Mouse (Mus musculus) layer of hippocampus, postnatal 36 days (tissue): ENCODE results near the gene Ppp4r4. TPM values are rescaled to one million over a fixed set of nuclear protein-coding genes. Genes with fewer than 3 reads are reported as not detected.
A peak's percentile ranks its signal among the peaks of the same experiment; 100 is the strongest.
"Not testable (repeated sequence)": the region's sequence is repeated elsewhere in the genome, so short reads cannot be mapped to it uniquely, and the experiment has no call there.

ENCODE experiments used
- DNase-seq, 2 experiments: peaks; one replicate each; pipeline ENCODE4 v3.0.0; 2022
- total RNA-seq, 2 experiments: library from RNA; stranded (reverse); gene quantifications; 2 replicates each; pipeline ENCODE4 v1.2.3; 2021

Ppp4r4 gene
- total RNA-seq, result 10 to 100 TPM; 49.2 to 49.3 TPM

DNA sequence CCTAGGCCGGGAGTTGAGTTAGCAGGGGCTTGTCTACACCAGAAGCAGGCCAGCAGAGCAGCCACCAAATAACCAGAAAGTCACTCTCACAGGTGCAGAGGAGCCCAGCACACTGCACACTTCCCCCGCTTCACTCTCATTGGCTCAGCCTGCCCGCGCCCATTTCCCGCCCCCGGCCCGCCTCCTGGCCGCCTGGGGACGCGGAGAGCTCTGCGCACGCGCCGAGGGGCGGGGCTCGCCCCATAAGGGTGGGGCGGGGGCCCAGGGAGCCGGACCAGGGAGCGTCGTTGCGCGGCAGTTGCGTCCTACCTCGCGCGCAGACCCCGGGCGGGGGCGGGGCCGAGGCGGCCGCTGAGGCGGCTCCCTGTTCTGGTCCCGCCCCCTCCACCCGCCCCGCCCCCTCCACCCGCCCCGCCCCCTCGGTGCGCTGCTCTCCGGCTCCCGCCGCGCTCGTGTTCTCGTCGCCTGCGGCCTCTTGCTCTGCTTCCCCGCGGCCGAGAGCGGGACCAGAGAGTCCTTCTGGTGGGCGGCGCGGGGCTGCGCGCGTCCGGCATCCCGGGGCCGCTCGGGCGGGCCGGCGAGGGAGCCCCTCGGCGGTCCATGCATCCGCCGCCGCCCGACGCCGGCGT, at the start of gene Ppp4r4:
Gene Ppp4r4 (plus strand): TSS at position 264 of the 629 bp plus-strand sequence.
- peak; percentile 96 for DNase-seq

DNA sequence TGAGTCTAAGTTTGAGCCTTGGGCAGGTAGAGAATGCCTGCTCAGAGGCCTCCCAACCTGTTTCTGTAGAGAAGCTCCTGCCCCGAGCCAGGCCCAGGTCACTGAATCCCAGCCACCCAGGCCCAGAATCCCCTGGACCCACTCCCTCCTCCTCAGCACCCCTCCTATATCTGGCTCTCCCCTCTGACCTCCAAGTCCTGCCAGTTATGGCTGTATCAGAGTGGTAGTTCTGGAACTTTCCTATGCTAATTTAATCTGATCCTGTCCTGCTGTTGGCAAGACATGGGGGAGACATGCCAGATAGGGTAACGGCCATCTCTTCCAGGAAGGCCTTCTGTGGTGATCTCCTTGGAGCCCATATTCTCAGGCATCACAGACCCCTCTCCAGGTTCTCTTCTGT, 49.3 kb upstream of the Ppp4r4 start:
- DNase-seq, result no peak

DNA sequence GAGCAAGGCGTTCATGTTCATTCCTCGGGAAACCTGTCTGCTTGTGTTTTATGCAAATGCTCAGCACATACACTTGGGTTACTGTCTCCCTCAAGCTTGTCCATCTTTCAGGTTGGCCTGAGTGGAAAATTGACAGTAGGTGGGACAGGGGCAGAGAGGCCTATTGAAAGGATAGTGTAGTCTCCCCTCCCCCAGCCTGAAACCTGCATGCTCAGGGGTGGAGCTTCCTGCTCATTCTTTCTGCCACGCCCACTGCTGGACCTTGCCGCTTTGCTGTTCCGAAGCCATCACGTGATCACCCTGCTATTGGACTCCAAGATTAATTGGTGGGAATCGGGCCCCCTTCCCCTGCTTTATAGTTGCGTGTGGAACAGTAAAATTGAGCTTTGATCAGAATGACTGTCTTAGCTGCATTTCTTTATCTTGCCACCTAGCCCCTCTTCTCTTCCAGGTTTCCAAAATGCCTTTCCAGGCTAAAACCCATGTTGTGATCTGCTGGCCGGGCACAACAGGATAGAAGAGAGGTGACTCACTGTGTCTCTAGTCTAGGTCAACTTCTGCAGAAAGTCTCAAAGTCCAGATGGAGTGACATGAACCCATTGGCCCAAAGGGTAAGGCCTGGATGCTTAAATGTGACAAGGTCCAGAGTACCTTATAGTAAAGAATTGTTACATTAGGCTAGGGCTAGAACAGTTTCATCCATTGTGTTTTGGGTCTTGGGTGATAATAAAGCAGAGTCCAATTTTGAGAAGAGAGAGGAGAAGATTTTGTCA, 47.7 kb upstream of the Ppp4r4 start:
- not testable (repeated sequence) for DNase-seq

DNA sequence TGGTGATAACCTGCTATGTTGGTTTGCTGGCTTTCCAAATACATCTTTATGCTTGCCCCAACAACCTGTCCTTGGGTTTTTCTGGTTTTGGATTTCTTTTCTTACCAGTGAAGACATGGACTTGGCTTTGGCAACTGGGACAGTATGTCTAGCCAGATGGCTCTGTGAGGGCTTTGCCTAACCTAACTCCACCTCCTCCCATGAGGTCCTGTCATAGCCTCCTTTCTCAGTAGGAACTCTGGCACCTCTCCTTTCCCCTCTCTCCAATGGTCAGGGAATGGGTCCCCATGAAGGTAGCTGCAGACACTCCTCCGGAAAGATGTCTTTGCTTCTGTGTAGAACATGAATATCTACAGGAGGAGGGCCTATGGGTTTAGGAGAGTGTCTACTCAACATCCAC, 45.4 kb upstream of the Ppp4r4 start:
- no peak for DNase-seq

DNA sequence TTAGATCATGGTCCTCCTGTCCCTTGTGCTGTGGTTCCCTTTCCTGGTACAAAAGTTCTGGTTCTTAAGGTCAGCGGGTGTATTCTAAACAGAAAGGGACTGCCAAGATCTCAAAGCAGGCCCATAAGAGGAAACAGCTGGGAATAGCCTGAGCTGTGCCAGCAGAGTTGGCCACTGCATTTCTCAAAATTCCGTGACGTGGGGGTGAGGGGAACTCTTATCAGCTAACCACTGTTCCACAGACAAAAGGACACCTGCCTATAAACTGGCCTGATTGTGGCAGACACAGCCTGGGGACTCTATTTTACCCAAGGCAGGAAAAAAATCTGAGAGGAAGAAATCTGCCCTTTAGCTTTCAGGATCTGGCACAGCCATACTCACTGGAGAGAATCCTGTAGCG, 44.8 kb upstream of the Ppp4r4 start:
- no peak for DNase-seq

DNA sequence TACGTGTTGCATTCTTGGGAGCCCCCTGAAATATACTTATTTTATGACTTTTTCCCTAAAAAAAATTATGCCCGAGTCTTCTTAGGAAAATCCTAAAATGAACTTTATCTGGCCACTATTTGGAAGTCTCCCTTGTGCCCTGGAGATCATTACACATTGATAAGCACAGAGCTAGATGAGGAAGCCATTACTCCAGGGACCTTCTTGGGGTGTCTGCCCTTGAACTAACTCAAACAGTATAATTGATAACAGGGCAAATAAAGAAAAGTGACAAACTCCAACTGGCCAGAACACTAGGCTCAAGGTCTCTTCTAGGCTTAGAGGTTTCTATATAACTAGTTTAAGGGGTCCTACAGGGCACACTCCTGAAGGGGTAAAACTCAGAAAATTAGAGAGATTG, 44.3 kb upstream of the Ppp4r4 start:
- no peak for DNase-seq

DNA sequence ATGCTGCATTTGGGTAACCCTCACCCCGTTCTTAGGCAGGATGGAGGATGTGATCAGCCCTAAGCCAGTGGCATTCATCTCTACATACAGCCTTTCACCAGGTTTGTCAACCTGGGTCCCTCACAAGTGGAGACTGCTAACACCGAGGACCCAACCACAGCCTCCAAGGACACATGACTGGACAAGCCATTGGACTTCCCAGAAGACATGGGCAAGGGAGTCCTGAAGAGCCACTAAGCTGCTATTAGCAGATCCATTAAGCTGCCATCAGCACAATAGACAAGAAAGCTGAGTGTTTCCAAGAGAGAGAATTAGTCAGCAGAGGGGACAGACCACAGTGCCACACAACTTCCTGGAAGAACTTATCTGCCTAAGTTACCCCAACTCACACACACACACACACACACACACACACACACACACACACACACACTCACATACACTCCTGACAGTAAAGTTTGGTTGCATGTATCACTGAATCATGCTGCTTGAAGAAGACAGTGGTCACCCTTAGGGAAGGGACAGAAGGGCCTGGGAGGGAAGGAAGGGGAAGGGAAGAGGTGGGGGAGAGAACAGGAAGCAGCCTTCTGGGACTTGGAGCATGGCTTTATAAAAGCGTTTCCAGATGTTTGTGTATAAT, 40.9 kb upstream of the Ppp4r4 start:
- no peak for DNase-seq

DNA sequence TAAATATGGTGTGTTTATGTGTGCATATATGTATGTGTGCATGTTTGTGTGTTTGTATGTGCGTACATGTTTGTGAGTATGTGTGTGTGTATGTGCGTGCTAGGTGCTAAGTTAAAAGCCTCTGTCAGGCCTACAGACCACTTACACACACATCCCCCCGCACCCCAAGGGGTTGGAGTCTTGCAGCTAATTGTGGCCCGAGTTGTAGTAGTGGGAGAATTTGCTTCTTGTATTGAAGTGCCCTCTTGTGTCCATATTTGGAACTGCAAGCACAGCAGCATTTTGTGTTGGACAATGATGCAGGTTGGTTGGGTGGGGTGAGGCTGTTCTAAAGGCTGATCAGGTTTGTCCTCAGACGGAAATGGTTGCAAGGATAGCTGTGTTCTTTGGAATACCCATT, 39.3 kb upstream of the Ppp4r4 start:
- peak; percentile 41 to 57 for DNase-seq

DNA sequence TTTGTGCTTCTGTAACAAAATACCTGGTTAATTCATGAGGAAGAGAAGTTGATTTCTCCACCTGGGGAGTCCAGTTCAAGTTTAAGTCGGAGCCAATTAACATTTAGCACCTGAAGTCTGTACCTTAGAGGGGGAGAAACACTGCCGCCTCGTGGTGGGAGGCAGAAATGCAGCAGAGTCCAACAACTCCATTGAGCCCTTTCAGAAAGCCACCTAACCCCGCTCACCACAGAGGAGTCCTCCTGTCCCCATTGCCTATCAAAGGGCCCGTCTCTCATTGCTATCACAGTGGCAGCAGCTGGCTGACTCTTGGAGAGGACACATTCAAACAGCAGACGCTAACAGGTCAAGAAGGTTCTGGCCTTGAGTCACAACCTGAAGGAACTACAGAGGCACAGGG, 37.6 kb upstream of the Ppp4r4 start:
- no peak for DNase-seq

DNA sequence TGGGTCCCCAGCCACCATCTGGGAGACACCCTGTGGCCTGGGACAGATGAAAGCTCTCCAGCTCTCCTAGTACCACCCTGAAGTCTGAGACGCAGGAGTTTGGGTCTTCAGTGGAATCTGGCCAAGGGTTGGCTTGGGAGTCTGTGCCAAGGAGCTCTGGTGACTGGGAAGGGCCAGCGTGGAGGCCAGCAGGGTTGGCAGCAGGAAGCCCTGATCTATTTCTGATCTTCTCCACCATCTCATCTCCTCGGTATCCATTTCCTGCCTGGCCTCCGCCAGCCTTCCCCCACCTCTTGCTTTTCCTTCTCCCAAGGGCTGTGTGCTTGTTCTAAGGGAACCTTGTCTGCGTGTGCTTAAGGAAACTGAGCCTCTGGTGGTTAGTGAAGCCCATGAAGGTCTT, 33.3 kb upstream of the Ppp4r4 start:
- no peak for DNase-seq

DNA sequence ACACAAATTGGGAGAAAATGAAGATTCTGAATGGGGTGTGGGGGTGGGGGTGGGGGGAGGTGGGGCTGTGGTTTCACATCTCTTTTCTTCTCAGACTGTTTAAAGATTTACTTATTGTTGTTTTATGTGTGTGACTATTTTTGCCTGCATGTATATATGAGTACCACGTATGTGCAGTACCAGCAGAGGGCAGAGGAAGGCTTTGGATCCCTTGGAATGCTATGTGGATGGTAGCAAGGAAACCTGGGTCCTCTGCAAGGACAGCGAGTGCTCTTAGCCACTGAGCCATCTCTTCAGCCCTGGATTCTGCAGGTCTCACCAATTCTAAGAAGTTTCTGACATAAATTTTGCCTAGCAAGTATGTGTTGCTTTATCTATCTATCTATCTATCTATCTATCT, 32.8 kb upstream of the Ppp4r4 start:
- DNase-seq, result no peak

DNA sequence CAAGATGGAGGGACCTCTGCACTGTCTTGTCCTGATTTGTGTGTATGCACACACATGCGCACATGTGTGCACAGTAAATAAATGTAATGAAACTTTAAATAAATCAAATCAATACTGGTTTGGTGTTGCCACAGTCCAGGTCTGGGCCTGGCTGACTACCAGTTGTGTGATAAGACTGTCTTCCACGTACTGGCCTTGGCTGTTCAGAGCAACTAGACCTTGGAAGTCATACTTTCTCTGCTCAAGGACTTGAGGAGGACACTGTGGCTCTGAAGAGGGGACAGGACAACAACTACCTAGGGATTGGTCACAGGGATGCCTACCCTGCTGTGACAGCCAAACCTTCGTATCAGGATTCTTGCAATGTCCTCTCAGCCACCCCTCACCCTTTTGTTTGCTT, 28.8 kb upstream of the Ppp4r4 start:
- DNase-seq, result no peak

DNA sequence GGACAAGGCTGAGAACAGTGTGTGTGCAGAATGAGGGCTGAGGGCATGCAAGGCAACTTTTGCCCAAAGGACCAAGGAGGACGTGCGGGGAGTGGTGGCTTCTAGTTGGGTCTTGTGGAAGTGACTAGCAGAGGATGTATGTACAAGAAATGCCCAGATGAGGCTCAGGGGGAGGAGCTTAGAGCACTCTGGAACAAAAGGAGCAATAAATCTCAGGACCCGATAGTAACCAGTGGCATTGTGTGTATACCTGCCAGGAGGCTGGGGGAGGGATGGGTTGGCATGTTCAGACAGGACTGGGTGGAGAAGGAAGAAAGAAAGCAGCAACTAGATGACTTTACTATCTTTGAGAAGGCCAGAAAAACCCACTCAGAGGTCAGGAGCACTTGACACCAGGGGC, 27.7 kb upstream of the Ppp4r4 start:
- DNase-seq, result no peak

DNA sequence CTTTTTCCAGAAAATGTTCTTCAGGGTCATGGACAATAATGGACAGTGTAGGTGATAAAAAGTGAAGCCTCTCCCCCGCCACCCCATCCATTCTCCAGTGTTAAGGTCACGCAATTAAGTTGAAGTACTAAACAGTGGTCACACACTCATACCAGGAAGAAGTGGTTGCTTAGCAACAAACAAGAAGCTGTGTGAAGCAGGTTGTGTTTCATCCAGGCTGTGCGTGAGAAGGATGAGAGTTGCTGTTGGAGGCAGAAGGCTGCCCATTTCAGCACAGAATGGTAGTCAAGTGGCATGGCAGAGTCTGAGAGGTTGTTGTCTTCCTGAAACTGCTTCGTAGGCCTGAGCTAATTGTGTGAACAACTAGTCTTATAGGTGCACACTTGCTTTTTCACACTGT, 23.7 kb upstream of the Ppp4r4 start:
- DNase-seq, result no peak

DNA sequence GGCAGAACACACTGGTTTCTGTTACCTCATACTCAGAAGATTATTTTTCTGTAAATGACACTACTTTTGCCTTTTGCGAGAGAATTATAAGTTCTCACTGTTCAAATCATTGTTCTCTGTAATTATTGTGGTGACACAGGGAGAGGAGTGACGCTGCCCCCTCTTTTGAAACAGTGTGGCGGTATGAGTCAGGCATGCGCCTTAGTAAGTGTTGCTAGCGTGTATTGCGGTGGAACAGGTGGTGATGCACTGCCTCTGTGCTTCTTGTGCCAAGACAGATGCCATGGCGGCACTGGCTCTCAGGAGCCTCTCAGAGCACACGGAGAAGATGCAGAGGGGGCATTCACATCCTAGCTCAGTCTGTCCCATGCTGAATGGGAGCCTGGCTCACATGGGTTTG, 22.2 kb upstream of the Ppp4r4 start:
- DNase-seq, result peak; percentile 70 to 71

DNA sequence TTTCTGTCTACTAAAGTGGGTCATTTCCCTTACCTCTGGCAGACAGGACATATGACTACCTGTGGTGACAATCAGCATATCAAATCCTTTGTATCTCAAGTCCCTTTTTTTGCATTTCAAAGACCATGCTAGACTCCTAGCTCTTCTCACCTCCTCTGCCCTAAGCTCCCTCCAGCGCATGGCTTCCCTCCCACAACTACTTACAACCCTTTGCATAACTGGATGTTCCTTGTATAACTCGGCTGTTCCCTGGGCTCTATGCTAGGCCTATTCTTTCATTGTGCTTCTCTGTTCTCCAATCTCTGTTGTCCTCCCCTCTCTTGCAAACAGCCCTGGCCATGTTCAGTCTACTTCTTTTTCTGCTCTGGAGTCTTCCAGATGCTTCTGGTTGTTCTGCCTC, 20.5 kb upstream of the Ppp4r4 start:
- no peak for DNase-seq

DNA sequence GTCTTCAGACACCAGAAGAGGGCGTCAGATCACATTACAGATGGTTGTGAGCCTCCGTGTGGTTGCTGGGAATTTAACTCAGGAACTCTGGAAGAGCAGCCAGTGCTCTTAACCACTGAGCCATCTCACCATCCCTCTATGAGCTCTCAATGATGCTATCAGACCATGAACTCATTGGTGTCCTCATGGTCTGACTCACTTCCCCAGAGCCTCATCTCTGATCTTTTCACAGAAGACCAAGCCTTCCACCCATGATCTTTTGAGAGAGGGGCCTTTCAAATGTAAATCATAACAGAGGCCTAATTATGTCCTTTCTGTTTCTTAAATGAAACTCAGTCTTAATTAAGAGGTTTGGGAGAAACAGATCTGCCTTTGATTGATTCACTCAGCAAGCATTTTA, 19.0 kb upstream of the Ppp4r4 start:
- no peak for DNase-seq

DNA sequence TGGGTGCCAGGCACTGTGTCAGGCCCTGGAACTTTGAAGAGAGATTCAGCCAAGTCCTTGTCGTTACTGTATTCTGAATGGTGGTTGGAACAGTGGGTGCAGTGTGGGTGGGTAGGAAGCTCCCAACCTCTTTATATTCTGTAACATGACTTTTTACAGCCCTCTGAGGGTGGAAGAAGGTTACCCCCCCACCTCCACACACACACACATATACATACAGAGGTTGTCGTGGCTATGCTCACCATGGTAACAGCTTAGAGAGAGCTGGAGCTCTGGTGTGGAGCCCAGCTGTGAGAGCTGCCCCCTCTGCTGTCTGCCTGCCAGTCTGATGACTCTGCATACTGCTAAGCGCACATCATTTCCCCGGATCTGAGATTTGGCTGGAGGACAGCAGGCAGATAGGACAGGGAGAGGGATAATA, 18.6 kb upstream of the Ppp4r4 start:
- peak; percentile 68 for DNase-seq

DNA sequence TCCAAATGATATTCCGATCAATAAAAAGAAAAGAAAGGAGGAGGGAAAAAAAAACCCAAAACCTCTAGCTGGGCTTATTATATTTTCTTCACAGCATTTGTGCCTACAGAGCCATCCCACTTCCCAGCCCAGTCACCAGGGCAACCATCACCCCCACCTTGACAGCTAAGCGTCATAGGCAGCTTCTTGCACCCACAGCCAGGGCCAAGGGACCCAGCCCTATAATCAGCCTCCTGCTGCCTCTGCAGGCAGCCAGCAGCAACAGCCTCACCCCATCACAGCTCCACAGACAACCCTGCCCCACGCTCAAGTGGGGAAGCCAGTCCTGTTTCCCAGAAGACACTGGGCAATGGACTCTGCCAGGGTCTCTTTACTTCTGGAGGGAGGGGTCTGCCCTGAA, 17.7 kb upstream of the Ppp4r4 start:
- DNase-seq, result peak; percentile 60 to 69

DNA sequence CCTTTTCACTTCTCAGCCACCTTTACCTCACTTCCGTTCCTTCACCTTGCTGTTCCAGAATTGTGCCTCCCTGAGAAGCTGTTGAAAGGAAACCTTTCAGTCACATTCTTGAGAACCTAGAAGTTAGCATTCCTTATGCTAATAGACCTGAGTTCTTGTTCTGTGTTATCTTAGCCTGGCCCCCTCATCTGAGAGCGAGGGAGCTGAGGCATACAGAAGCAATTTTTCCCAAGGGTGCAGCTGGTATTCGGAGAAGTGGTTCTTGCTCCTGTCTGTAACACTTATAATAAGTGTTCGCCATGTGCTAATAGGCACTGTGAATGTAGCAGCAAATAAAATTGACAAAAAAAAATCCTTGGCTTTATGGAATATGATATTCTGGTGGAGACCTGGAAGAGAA, 16.4 kb upstream of the Ppp4r4 start:
- DNase-seq, result no peak

DNA sequence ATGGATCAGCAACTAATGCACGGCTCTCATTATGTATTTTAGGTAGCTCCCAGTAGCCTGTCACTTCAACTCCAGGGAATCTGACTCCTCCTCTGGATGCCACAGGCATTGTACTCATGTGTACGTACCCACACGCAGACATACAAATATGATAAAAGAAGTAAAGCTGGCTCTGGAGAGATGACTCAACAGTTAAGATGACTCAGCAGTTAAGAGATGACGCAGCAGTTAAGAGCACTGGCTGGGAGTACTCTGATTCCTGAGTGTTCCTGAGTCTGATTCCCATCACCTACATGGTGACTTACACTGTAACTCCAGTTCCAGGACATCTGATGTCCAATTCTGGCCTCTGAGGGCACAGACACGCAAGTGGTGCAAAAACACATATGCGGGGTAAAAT, 13.4 kb upstream of the Ppp4r4 start:
- DNase-seq, result no peak

DNA sequence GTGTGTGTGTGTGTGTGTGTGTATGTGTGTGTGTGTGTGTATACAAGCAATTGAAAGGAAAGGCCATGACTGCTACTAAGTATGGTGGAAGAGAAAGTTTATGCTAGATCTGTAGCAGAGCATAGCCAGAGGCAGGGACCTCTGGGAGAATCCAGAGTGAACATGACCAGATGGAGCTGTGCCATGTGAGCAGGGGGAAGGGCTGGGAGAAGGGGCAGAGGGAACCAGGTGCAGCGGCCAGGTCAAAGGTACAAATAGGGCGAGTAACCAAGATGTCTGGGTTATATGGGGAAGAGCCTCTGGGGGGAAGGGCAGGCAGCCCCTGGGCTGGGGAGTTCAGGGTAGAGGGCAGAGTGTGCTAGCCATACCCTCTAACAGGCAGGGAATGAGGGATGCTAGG, 1.5 kb upstream of the Ppp4r4 start:
- no peak for DNase-seq

DNA sequence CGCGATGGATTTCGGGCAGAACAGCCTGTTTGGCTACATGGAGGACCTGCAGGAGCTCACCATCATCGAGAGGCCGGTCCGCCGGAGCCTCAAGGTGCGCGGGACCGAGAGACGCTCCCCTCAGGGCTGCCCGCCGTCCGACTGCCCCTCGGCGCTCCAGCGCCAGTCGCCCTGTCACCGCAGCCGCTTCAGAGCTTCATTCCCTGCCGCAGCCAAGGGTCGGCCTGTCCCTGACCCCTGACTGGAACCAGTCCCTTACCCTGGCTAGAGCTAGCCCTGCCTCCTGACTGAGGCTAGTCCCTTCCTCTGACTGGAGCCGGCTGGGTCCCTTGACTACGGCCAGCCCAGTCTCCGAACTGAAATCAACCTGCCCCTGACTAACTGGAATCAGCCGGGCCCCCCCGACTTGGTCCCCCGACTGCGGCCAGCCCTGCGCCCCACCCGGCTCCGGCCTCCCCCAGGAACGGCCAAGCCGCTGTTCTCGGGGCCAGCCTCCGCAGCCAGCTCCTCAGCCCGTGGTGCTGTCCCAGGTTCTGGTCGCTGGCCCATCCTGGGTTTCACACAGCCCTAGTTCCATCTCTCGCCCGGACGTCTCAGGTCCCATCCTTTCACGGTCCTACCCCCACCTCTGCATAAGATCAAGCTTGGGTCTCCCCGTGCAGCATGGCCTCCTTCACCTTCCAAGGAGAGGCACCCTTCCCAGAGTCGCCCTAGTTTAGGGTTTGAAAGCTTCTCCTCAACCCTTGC, 739 bp downstream of the Ppp4r4 start:
- no peak for DNase-seq
